Mouse (Mus musculus): ENCODE measurements around the gene Mars. TPM values are rescaled to one million over a fixed set of nuclear protein-coding genes. Genes with fewer than 3 reads are reported as not detected.

The Mars gene
- total and polyA plus RNA-seq, 3 experiments, result 147 to 195 TPM; not detected in 1

DNA sequence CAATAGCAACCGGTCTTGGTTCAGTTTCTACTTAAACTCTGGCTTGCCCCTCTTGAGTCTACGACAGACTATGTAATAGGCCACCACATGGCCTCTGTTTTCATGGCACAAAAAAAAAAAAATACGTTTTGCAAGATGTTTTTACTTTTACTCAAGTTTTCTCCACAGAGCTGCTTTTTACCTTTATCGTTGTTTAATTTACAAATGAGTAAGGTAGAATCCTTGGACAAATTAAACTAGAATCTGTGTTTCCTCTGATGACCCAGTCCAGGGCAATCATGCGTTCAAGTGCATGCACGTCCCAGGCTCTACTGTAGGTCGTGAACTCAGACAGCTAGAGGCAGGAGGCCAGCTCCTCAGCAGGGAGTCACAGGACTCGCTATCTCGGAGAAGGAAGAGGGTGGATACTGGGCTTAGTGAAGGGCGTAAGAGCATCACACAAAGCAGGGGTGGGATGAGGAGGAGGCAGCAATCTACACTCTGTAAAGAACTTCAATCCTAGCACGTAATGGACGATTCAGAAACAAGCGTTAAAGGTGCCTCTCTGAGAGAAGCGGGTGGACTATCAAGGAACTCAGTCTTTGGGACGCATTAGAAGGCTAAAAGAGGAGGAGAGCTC lies 21.9 kb downstream of the Mars start (continued):
- no peak for TF ChIP-seq EP300 (IDR thresholded peaks at IDR 0.05; ENCODE audit: low read depth in 1 of 2, low read length in 2 of 2)
- no peak for TF ChIP-seq KAT2A (conservative IDR thresholded peaks at IDR 0.05; ENCODE audit: low read depth, low read length)
- no peak for TF ChIP-seq MAZ (IDR thresholded peaks at IDR 0.05; ENCODE audit: low read depth, low read length)
- peak; percentile 9; the same call in 1 of the 2 replicates for TF ChIP-seq HCFC1 (IDR thresholded peaks at IDR 0.05; ENCODE audit: low read depth, low read length)
- TF ChIP-seq NRF1 (IDR thresholded peaks at IDR 0.05; ENCODE audit: insufficient read depth, low read depth, low read length, poor library complexity, severe bottlenecking), result no peak
- peak; percentile 88; the same call in 1 of the 2 replicates for TF ChIP-seq POLR2AphosphoS2 (IDR thresholded peaks at IDR 0.05; ENCODE audit: low read length)
- no peak for TF ChIP-seq CTCF (IDR thresholded peaks at IDR 0.05 in 2 of 3, conservative IDR thresholded peaks at IDR 0.05 in 1 of 3; ENCODE audit: control insufficient read depth in 1 of 3, insufficient read depth in 1 of 3, low read depth in 2 of 3, low read length in 3 of 3, poor library complexity in 1 of 3, severe bottlenecking in 1 of 3)

DNA sequence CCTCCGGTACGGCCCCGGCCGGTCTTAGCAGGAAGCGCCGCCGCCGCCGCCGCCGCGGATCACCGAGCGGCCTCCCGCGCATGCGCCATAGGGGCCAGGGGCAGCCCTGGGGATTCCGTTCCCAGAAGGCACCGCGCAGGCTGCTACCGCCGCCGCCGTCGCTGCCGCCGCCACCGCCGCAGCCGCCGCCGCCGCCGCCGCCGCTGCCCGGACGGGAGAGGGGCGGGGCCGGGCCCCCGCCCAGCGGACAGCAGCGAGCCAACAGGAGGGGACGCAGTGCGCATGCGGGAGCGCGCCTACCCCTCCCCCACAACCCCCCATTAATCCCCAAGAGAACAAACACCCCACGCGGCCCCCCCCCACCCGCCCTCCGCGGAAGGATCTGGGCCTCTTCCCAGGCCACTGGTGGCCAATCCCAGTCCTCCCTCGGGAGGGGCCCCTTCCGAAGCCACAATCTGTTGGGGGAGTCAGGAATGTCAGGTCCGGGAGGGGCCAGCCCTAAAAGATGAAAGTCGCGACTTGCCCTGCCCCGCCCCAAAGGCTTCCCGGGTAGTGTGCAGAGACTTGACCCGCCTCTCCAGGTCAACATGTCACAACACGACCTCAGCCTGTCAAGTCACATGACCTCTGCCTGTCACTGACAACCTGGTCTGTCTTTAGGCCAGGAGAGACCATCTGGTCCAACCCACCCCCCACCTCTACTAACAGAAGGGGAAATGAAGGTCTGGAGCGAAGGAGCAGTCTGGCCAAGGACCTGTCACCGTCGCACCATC lies 22.6 kb downstream of the Mars start, which contains the start of gene Mbd6:
Gene Mbd6 (minus strand): TSS at position 219 of the 773 bp plus-strand sequence.
- Histone ChIP-seq H3K36me3 (ENCODE audit: control insufficient read depth in 1 of 2, insufficient read depth in 2 of 2, low read length in 2 of 2) (peaks cover 6 to 22% of the 10 kb centered on the region in 2 experiments), H3K27ac (ENCODE audit: control insufficient read depth, low read depth, low read length) (peak within 1 kb of the TSS; percentile 100), H3K4me3 (ENCODE audit: control insufficient read depth in 1 of 2, insufficient read depth in 1 of 2, low read depth in 2 of 2, low read length in 2 of 2) (peak within 1 kb of the TSS; percentile 75 to 91), H3K79me2 (ENCODE audit: control insufficient read depth, insufficient read depth, low read length, poor library complexity) (peaks cover 72% of the 10 kb centered on the region), H3K4me1 (ENCODE audit: control insufficient read depth in 1 of 2, insufficient read depth in 2 of 2, low read length in 2 of 2) (peaks cover 0 to 23% of the 10 kb centered on the region in 2 experiments; a peak in 2 of 4 replicates), H3K9ac (ENCODE audit: control insufficient read depth, low read depth, low read length, poor library complexity, severe bottlenecking) (peak within 1 kb of the TSS; percentile 93), H3K27me3 (ENCODE audit: control insufficient read depth in 1 of 2, insufficient read depth in 2 of 2, low read length in 2 of 2) (no peaks in the 10 kb centered on the region), H3K9me3 (replicated peaks; ENCODE audit: insufficient read depth, low read length) (no peaks in the 10 kb centered on the region)
- DNase-seq (ENCODE audit: low read depth, low spot score), result peak; percentile 92
- TF ChIP-seq SIN3A (IDR thresholded peaks at IDR 0.05; ENCODE audit: low read length) (peak; percentile 93), NRF1 (IDR thresholded peaks at IDR 0.05; ENCODE audit: insufficient read depth, low read depth, low read length, poor library complexity, severe bottlenecking) (peak; percentile 74), CHD2 (IDR thresholded peaks at IDR 0.05; ENCODE audit: low read length) (no peak), MYC (IDR thresholded peaks at IDR 0.05; ENCODE audit: low read depth, low read length) (0 out of 2 replicates have a peak, but pooled peaks have one; percentile 41), ZMIZ1 (IDR thresholded peaks at IDR 0.05; ENCODE audit: low read depth, low read length) (no peak; the same call in 1 of the 2 replicates), SMC3 (IDR thresholded peaks at IDR 0.05; ENCODE audit: low read depth, low read length) (no peak), HCFC1 (IDR thresholded peaks at IDR 0.05; ENCODE audit: low read depth, low read length) (peak; percentile 56), RCOR1 (IDR thresholded peaks at IDR 0.05; ENCODE audit: low read depth, low read length) (no peak), MAFK (IDR thresholded peaks at IDR 0.05; ENCODE audit: borderline replicate concordance, low read depth, low read length) (no peak), USF1 (IDR thresholded peaks at IDR 0.05; ENCODE audit: low read depth, low read length) (peak; percentile 95), POLR2AphosphoS2 (IDR thresholded peaks at IDR 0.05; ENCODE audit: low read length) (peak; percentile 82; the same call in 1 of the 2 replicates), UBTF (IDR thresholded peaks at IDR 0.05; ENCODE audit: borderline replicate concordance, insufficient read depth, low read depth, low read length) (no peak), BHLHE40 (IDR thresholded peaks at IDR 0.05; ENCODE audit: borderline replicate concordance, low read depth, low read length) (peak; percentile 79), ZKSCAN1 (IDR thresholded peaks at IDR 0.05; ENCODE audit: low read depth, low read length) (no peak), RAD21 (IDR thresholded peaks at IDR 0.05; ENCODE audit: low read depth, low read length) (no peak), GABPA (IDR thresholded peaks at IDR 0.05; ENCODE audit: low read depth, low read length) (no peak), E2F4 (IDR thresholded peaks at IDR 0.05; ENCODE audit: borderline replicate concordance, low read depth, low read length) (no peak), MEF2A (IDR thresholded peaks at IDR 0.05; ENCODE audit: extremely low read depth, insufficient replicate concordance, low read depth, low read length, poor library complexity, severe bottlenecking) (no peak), USF2 (IDR thresholded peaks at IDR 0.05; ENCODE audit: borderline replicate concordance in 1 of 2, insufficient read depth in 1 of 2, low read depth in 1 of 2, low read length in 2 of 2) (peak; percentile 7 to 63; a peak in 2 of 4 replicates), MAX (IDR thresholded peaks at IDR 0.05; ENCODE audit: low read length) (peak; percentile 85), TCF12 (IDR thresholded peaks at IDR 0.05; ENCODE audit: low read depth, low read length) (peak; percentile 49), TAL1 (IDR thresholded peaks at IDR 0.05; ENCODE audit: low read length) (no peak), CHD1 (IDR thresholded peaks at IDR 0.05; ENCODE audit: low read depth, low read length) (no peak), TBP (IDR thresholded peaks at IDR 0.05; ENCODE audit: low read depth, low read length) (no peak), EP300 (IDR thresholded peaks at IDR 0.05; ENCODE audit: low read depth in 1 of 2, low read length in 2 of 2) (no peak; a peak in 1 of 4 replicates), GATA1 (IDR thresholded peaks at IDR 0.05; ENCODE audit: low read depth, low read length) (no peak), ETS1 (IDR thresholded peaks at IDR 0.05; ENCODE audit: low read depth, low read length) (peak; percentile 72), MYB (IDR thresholded peaks at IDR 0.05; ENCODE audit: low read depth, low read length) (no peak)
